Mouse (Mus musculus): Measurements from ENCODE around the gene Napb. TPM values are rescaled to one million over a fixed set of nuclear protein-coding genes. Genes with fewer than 3 reads are reported as not detected.
A peak's percentile ranks its signal among the peaks of the same experiment; 100 is the strongest.
"Not testable (repeated sequence)": the region's sequence is repeated elsewhere in the genome, so short reads cannot be mapped to it uniquely, and the experiment has no call there.

Napb gene
- polyA plus RNA-seq (2012; rRNA removed) (0.30 and 0.36 TPM in 2 replicates), polyA plus RNA-seq (2014; fragmentation: Nextera tagmentation; extraction: Ambion mirVana) (0.09 and 0.14 TPM in 2 replicates)

GRCm38 (mm10) chr2:148732327-148733000 is at the start of gene Napb:
Napb (minus strand) TSS chr2:148732467.
- Histone ChIP-seq H3K27ac (no peak within 1 kb of the TSS), H3K9ac (replicated peaks) (peak within 1 kb of the TSS; percentile 49), H3K36me3 (replicated peaks; ENCODE audit: control insufficient read depth, insufficient read depth, low read depth) (no peaks in the 10 kb centered on the region), H3K4me3 (ENCODE audit: insufficient read depth in 1 of 2, low read depth in 2 of 2, low read length in 2 of 2) (peak within 1 kb of the TSS; percentile 62 to 69), H3K9me3 (ENCODE audit: control insufficient read depth, low read length) (no peaks in the 10 kb centered on the region), H3K27me3 (ENCODE audit: control insufficient read depth, insufficient read depth, low read length) (no peaks in the 10 kb centered on the region), H3K4me2 (ENCODE audit: low read depth) (peak within 1 kb of the TSS; percentile 75), H3K4me1 (replicated peaks; ENCODE audit: control insufficient read depth in 2 of 2, insufficient read depth in 2 of 2, low read length in 1 of 2) (peaks cover 0 to 2% of the 10 kb centered on the region in 2 experiments; a peak in 2 of 4 replicates)
- DNase-seq (ENCODE audit: low read depth in 3 of 3, low spot score in 3 of 3) (peak; percentile 47 to 57 (median 52)), ATAC-seq (ENCODE audit: insufficient read depth) (peak; percentile 95)
- TF ChIP-seq EP300 (IDR thresholded peaks at IDR 0.05; ENCODE audit: low read depth) (no peak), CTCF (IDR thresholded peaks at IDR 0.05; ENCODE audit: low read depth) (no peak)
- WGBS (ENCODE audit: insufficient replicate concordance): 4% methylated on average over 18 of the region's 18 CpGs

- 0% methylated on average over 1 of the region's 1 CpGs for WGBS (ENCODE audit: insufficient replicate concordance)
- Histone ChIP-seq H3K9me3 (ENCODE audit: control insufficient read depth, low read length) (no peaks in the 10 kb centered on the region), H3K36me3 (replicated peaks; ENCODE audit: control insufficient read depth, insufficient read depth, low read depth) (no peaks in the 10 kb centered on the region), H3K4me2 (ENCODE audit: low read depth) (no peak within 1 kb of the TSS), H3K27ac (no peak within 1 kb of the TSS), H3K4me3 (ENCODE audit: insufficient read depth in 1 of 2, low read depth in 2 of 2, low read length in 2 of 2) (no peak within 1 kb of the TSS), H3K4me1 (replicated peaks; ENCODE audit: control insufficient read depth in 2 of 2, insufficient read depth in 2 of 2, low read length in 1 of 2) (no peaks in the 10 kb centered on the region), H3K27me3 (ENCODE audit: control insufficient read depth, insufficient read depth, low read length) (no peaks in the 10 kb centered on the region), H3K9ac (replicated peaks) (no peak within 1 kb of the TSS)
- ATAC-seq (ENCODE audit: insufficient read depth) (no peak), DNase-seq (ENCODE audit: low read depth in 3 of 3, low spot score in 3 of 3) (no peak)
- TF ChIP-seq EP300 (IDR thresholded peaks at IDR 0.05; ENCODE audit: low read depth) (no peak), CTCF (IDR thresholded peaks at IDR 0.05; ENCODE audit: low read depth) (no peak)
Measured at GRCm38 (mm10) chr2:148781709-148782108, 49.4 kb upstream of the Napb start, which contains the start of gene 8030411F24Rik. 8030411F24Rik (plus strand) TSS chr2:148782009.

GRCm38 (mm10) chr2:148771397-148771796 is 39.1 kb upstream of the Napb start, which contains the start of gene Cst11:
Cst11 (minus strand) TSS chr2:148771497.
- not testable (repeated sequence) for H3K27me3 ChIP-seq (ENCODE audit: control insufficient read depth, insufficient read depth, low read length); H3K36me3 ChIP-seq (replicated peaks; ENCODE audit: control insufficient read depth, insufficient read depth, low read depth); DNase-seq (ENCODE audit: low read depth in 3 of 3, low spot score in 3 of 3); H3K4me3 ChIP-seq (ENCODE audit: insufficient read depth in 1 of 2, low read depth in 2 of 2, low read length in 2 of 2); H3K4me1 ChIP-seq (replicated peaks; ENCODE audit: control insufficient read depth in 2 of 2, insufficient read depth in 2 of 2, low read length in 1 of 2); H3K9ac ChIP-seq (replicated peaks); H3K4me2 ChIP-seq (ENCODE audit: low read depth); H3K27ac ChIP-seq; ATAC-seq (ENCODE audit: insufficient read depth); H3K9me3 ChIP-seq (ENCODE audit: control insufficient read depth, low read length)
- WGBS (ENCODE audit: insufficient replicate concordance): 57% methylated on average over 4 of the region's 4 CpGs

- Histone ChIP-seq H3K4me1 (replicated peaks; ENCODE audit: control insufficient read depth in 2 of 2, insufficient read depth in 2 of 2, low read length in 1 of 2) (no peaks in the 10 kb centered on the region), H3K4me2 (ENCODE audit: low read depth) (no peak overlapping the region), H3K36me3 (replicated peaks; ENCODE audit: control insufficient read depth, insufficient read depth, low read depth) (no peaks in the 10 kb centered on the region), H3K27ac (no peak overlapping the region), H3K9me3 (ENCODE audit: control insufficient read depth, low read length) (no peaks in the 10 kb centered on the region), H3K27me3 (ENCODE audit: control insufficient read depth, insufficient read depth, low read length) (no peaks in the 10 kb centered on the region), H3K4me3 (ENCODE audit: insufficient read depth in 1 of 2, low read depth in 2 of 2, low read length in 2 of 2) (no peak overlapping the region), H3K9ac (replicated peaks) (no peak overlapping the region)
- ATAC-seq (ENCODE audit: insufficient read depth) (no peak), DNase-seq (ENCODE audit: low read depth in 3 of 3, low spot score in 3 of 3) (no peak)
- TF ChIP-seq CTCF (IDR thresholded peaks at IDR 0.05; ENCODE audit: low read depth) (no peak), EP300 (IDR thresholded peaks at IDR 0.05; ENCODE audit: low read depth) (no peak)
- WGBS (ENCODE audit: insufficient replicate concordance): 86% methylated on average over 1 of the region's 1 CpGs
Measured at GRCm38 (mm10) chr2:148763648-148764388, 31.6 kb upstream of the Napb start.

- ATAC-seq (ENCODE audit: insufficient read depth): no peak
- 14% methylated on average over 1 of the region's 1 CpGs for WGBS (ENCODE audit: insufficient replicate concordance)
- H3K9me3 ChIP-seq (ENCODE audit: control insufficient read depth, low read length): no peaks in the 10 kb centered on the region
- H3K9ac ChIP-seq (replicated peaks): no peak overlapping the region
- no peaks in the 10 kb centered on the region for H3K4me1 ChIP-seq (replicated peaks; ENCODE audit: control insufficient read depth in 2 of 2, insufficient read depth in 2 of 2, low read length in 1 of 2)
- H3K27ac ChIP-seq: no peak overlapping the region
- no peak for TF ChIP-seq EP300 (IDR thresholded peaks at IDR 0.05; ENCODE audit: low read depth)
- TF ChIP-seq CTCF (IDR thresholded peaks at IDR 0.05; ENCODE audit: low read depth): no peak
- H3K27me3 ChIP-seq (ENCODE audit: control insufficient read depth, insufficient read depth, low read length): no peaks in the 10 kb centered on the region
- no peak for DNase-seq (ENCODE audit: low read depth in 3 of 3, low spot score in 3 of 3)
- H3K4me3 ChIP-seq (ENCODE audit: insufficient read depth in 1 of 2, low read depth in 2 of 2, low read length in 2 of 2): no peak overlapping the region
- no peaks in the 10 kb centered on the region for H3K36me3 ChIP-seq (replicated peaks; ENCODE audit: control insufficient read depth, insufficient read depth, low read depth)
- no peak overlapping the region for H3K4me2 ChIP-seq (ENCODE audit: low read depth)
Measured at GRCm38 (mm10) chr2:148754310-148754846, 22.1 kb upstream of the Napb start.

All from liver, embryonic 14.5 days (tissue).